Mouse (Mus musculus) mouse trophoblast stem cell (cell line): ENCODE measurements around the gene Map3k4.
"Not testable (repeated sequence)": the region's sequence is repeated elsewhere in the genome, so short reads cannot be mapped to it uniquely, and the experiment has no call there.

Experiments
- in situ Hi-C, 2 experiments: fragments of 300-500 bp; cut with MseI, MboI; formaldehyde crosslinking; loops; 2 replicates in 1 of 2; 3 replicates in 1 of 2; pipeline ENCODE4 v1.15.1; 2025

The Map3k4 gene

DNA sequence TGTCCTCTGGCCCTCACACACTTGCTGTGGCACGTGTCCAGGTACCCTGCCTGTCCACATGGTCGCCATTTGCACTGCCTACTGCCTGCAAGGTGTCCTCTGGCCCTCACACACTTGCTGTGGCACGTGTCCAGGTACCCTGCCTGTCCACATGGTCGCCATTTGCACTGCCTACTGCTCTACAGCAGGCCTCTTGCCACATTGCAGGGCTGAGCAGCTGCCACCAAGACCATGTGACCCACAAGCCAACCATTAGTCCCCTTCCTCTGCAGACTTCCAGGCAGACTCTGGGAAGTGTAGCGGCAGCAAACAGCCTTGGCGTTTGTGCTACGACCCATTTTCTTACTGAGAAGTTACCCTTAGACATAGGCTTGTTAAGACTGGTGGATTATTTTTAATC is 94.0 kb downstream of the Map3k4 start:
- in situ Hi-C loops = not testable (repeated sequence)

DNA sequence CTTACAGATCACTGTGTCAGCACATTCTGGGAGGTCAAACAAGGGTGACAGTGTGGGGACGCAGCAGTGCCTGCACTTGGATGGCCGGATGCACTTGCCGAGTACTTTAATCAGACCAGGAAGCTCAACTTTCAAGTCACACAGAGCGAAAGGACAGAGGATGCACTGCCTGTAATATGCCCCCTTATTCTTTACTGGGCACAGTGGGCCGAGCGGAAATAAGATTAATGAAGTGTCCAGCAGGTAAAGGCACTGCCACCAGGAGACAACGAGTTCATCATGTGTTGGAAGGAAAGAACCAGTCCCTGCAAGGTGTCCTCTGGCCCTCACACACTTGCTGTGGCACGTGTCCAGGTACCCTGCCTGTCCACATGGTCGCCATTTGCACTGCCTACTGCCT is 94.5 kb downstream of the Map3k4 start:
- in situ Hi-C loops = no loop called here

- in situ Hi-C loops = no loop called here
Measured at GRCm38 (mm10) chr17:12223682-12224081, 94.9 kb downstream of the Map3k4 start.

DNA sequence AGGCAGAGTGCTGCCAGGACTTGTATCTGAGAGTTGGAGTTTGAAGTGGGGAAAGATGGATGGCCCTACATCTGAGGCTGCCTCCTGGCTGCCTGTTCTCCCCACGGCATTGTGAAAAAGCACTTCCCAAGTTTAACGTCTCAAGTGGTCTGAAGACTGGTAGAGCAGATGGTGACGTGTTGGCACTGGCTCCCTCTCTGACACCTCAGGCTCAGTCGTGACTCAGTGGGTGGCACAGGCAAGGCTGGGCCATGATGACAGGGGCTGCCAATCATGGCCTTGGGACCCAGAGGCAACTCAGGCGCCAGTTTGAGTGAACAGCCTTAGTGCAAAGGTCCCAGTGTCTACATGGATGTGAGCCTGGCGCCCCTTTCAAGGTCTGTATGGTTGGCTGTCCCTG is 96.7 kb downstream of the Map3k4 start:
- in situ Hi-C loops = no loop called here

DNA sequence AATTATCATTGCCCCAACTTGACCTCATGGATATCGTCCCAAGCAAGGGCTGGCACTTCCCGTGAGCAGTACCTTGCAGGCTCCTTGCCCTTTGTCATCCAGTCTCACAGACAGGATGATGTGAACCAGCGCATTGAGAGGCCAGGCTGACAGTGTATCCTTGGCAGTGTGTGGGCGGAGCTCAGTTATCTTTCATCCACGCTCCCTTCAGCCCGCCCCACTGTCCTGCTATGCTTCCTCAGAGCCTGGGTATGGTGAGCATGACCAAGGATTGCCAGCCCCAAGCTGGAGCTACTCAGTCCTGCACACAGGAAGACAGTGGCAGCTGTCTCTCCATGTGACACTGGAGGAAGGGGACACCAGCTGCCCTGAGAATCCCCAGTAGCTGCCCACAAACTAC is 102.4 kb downstream of the Map3k4 start:
- in situ Hi-C loops = no loop called here

- in situ Hi-C loops = loop anchor here in 1 of 2 experiments (5.0 kb wide), 1 partner anchor 176 kb away; no protein-coding TSS in a partner anchor
Measured at GRCm38 (mm10) chr17:12213430-12213829, 105.2 kb downstream of the Map3k4 start.

DNA sequence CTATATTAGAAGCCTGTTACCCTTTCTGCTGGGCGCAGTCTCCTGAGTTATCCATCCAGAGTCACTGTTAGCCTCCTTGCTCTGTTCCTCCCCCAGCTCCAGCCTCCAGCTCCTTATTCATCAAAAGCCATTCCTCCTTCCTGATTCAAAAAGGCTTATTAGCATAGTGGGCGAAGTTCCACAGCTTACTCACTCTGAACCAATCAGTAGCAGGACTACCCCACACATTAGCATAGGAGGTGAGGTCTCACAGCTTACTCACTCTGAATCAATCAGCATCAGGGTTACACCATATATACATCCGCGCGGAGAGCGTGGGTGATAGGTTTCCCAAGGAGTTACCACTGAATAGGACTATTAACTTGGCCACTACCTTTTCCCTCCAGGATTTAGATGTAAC is 106.3 kb downstream of the Map3k4 start:
- in situ Hi-C loops = loop anchor here in 1 of 2 experiments (5.0 kb wide), 1 partner anchor 175 kb away; no protein-coding TSS in a partner anchor

DNA sequence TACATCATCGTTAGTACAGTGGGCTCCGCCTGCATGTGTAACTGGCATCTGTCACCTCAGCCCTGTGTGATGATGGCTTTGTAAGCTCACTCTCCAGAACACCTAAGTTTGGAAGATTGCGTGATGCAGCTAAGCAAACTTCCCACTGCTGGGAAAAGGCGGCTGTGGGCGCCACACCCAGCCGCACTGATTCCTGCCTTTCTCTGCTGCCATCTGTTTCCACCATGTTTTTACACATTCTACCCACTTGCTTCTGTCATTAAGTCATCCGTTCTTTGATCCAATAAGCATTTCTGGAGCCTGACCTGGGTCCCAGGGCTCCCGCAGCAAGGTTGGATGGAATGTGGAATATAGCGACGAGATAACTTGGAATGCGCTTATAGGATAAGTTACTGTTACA is 106.7 kb downstream of the Map3k4 start:
- in situ Hi-C loops = loop anchor here in 1 of 2 experiments (5.0 kb wide), 1 partner anchor 175 kb away; no protein-coding TSS in a partner anchor

GRCm38 (mm10) chr17:12210544-12211132 is 108.0 kb downstream of the Map3k4 start:
- in situ Hi-C loops = loop anchor here in 1 of 2 experiments (5.0 kb wide), 1 partner anchor 173 kb away; no protein-coding TSS in a partner anchor

- in situ Hi-C loops = loop anchor here in 1 of 2 experiments (5.0 kb wide), 1 partner anchor 172 kb away; no protein-coding TSS in a partner anchor
Measured at GRCm38 (mm10) chr17:12209481-12209880, 109.1 kb downstream of the Map3k4 start.

DNA sequence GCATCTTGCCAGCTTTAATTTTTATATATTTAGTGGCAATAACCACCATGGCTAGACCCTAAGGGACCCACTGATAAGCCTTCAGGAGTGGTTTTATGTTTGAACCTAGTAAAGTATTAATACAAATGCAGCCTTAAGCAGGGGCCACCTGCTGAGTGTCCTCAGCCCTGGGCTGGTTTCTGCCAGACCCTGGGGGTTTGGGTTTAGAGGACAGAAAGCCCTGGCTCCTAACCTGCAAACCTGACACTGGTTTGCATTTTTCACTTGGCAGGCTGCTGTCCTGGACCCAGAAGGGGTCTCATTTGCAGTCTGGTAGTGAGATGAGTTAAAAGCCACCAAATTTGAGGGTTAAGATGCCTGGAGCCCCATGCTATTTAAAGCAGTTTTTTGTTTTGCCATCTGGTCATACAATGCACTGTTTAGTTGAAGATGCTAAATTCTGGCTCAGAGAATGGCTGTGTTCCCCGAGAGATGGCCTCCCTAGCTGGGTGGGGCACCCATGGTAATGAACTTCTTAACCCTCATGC is 111.5 kb downstream of the Map3k4 start:
- in situ Hi-C loops = loop anchor here in 1 of 2 experiments (5.0 kb wide), 1 partner anchor 170 kb away; no protein-coding TSS in a partner anchor

GRCm38 (mm10) chr17:12206248-12206647 is 112.3 kb downstream of the Map3k4 start:
- in situ Hi-C loops = loop anchor here in 1 of 2 experiments (5.0 kb wide), 1 partner anchor 169 kb away; no protein-coding TSS in a partner anchor

- in situ Hi-C loops = loop anchor here in 1 of 2 experiments (5.0 kb wide), 1 partner anchor 168 kb away; no protein-coding TSS in a partner anchor
Measured at GRCm38 (mm10) chr17:12205694-12206075, 112.9 kb downstream of the Map3k4 start.

DNA sequence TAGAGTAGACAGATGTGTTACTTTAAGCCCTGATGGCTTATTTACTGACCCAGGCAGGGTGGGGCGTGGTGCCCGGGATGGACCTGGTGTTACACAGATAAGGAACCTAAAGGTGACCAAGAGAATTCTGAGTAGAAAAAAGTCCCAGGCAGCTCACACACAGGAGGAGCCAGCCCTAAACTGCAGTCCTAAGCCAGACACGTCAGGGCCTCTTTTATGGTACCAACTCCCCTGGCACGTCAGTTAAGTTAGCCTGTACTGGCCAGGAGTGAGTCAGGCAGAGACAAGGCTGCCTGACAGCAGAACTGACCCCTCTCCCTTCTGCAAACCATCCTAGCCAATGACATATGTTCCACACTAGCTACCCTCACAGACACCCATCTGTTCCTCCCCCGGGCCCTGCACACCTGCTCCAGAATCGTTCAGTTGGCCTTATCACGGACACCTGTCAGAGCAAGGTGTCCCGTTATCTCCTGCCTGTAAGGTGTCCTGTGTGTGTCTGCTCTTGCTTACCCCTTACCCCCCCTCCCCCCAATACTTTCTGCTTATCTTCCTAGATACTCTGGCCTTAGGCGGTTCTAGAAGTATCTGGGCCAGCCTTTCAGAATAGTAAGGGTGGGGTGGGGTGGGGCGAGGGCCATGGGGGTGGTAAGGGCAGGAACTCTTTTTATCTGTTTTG is 113.4 kb downstream of the Map3k4 start:
- in situ Hi-C loops = loop anchor here in 1 of 2 experiments (5.0 kb wide), 1 partner anchor 168 kb away; no protein-coding TSS in a partner anchor

GRCm38 (mm10) chr17:12204689-12205014 is 113.9 kb downstream of the Map3k4 start:
- in situ Hi-C loops = loop anchor here in 1 of 2 experiments (5.0 kb wide), 1 partner anchor 167 kb away; no protein-coding TSS in a partner anchor

- in situ Hi-C loops = no loop called here
Measured at GRCm38 (mm10) chr17:12204246-12204645, 114.3 kb downstream of the Map3k4 start.

DNA sequence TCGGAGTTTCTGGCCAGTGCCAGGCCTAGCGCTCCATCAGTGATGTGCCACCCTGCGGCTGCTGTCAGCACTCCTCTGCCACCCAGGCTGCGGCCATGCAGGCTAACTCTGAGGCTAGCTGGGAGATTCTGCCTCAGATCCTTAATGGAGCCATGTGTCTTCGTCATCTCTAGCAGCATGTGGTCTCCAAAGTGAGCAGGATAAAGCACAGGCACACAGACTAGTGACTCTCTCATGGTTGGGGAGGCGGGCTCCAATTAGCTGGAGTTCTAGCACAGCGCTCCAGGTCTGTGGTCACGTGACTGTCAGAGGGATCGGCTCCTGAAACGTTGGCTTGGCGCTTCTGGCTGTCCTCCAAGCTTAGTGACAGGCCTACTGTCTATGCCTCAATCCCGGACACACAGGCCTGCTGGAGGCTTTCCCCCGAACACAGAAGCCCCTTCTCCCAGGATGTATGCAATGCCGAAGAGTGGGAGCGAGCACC is 115.1 kb downstream of the Map3k4 start:
- in situ Hi-C loops = no loop called here

- in situ Hi-C loops = no loop called here
Measured at GRCm38 (mm10) chr17:12201086-12201485, 117.5 kb downstream of the Map3k4 start.

DNA sequence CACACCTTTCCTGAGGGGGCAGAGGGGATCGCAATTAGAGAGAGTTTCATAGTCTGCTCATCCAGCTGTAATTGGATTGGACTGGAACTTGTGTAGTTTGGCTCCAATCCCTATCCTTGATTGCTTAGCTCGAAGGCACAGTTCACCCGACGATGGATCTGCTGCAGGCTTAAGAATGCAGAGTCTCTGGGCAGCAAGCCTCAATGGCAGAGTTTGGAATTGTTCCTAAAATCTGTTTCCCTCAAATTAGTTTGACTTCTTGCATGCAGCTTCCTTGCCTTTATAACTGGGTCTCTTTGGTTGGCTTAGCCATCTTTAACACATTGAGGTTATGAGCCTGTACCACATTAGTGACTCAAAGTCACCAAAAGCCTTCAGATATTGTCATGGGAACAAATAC is 118.7 kb downstream of the Map3k4 start:
- in situ Hi-C loops = no loop called here

DNA sequence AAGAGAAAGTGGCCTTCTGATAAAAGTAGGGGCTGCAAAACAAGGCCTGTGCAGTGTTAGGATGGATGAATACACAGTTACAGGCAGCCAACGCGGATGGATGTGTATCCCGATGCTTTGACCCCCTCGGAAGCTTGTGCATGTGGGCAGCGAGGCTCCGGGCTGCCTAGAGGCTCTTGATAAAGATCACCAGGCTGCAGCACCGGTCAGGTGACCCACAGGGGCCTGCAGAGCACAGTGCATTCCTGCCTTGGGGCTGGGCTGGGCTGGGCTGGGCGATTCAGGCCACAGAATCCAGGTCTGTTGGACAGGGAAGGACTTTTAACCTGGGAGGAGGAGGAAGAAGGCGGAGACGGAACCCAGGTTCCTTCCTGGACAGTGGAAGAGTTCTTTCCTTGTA is 123.0 kb downstream of the Map3k4 start:
- in situ Hi-C loops = no loop called here

DNA sequence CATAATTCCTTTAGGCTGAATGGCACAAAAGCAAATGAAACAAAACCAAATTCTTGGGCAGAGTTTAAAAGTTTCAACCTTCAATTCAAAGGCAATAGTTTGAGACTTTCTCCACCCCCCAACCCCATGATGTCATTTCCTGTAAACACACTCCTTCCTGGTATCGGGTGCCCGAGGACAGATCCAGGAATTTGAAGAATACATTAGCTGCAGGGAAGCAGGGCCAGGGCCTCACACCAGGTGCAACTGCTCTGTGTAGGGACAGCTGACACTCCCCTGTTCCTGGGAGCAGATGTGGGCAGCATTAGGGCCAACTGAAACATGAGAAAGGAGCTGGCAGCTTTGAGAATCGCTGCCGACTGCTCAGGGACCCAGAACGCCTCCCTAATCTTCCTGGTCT is 123.5 kb downstream of the Map3k4 start:
- in situ Hi-C loops = no loop called here

GRCm38 (mm10) chr17:12187782-12188181 is 130.8 kb downstream of the Map3k4 start:
- in situ Hi-C loops = no loop called here
